In the genomic region with DNA sequence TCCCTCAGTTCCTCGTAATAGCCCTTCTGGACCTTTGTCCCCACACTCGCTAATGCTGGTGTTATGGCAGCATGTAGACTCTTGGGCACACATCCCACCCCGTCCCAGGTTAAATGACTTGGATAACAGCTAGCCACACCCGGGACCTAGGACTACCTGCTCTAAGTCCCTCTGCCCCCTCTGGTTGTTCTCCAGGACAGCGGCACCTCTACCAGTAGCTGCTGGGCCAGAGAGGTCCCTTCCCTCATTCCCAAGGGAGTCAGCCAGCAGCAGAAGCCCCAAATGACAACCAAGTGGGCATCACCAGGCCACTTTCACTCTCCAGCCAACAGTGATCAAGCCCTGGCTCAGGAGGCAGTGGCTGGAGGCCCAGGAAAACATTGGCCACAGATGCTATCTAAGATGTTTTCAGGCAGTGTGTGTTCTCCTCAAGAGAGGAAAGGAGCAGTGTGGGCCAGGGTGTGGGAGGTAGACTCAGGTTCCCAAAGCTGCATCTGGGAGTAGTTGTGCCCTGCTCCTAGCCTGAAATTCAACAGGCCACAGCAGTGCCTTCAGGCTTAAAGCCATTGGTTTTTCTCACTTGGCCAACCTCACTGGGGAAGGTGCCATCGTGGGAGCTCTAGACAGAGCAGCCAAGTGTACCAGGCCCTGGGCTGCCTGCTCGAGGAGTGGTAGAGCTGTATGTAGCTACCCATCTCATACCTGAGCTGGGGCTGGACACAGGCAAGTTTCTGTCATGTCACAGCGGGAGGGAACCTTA, we compare ENCODE assay signal across 9 mouse cellular contexts. TPM values are rescaled to one million over a fixed set of nuclear protein-coding genes. Genes with fewer than 3 reads are reported as not detected.
DNase-seq lines count a peak whose midpoint lies in the region; ATAC-seq and TF ChIP-seq lines count a peak whose summit lies in the region.
"Had no signal": no experiment of that assay in that cellular context is flagged by ENCODE, and none has a peak within 500 bp of the region (broad histone marks: within the 10 kb centered on the region; RNA-seq: fewer than 3 reads in every experiment).

No protein-coding gene starts in this region.

- TF ChIP-seq CTCF in gastrocnemius, adult 2 months (IDR thresholded peaks at IDR 0.05) = no peak
- TF ChIP-seq CTCF in lung, embryonic 14.5 days (IDR thresholded peaks at IDR 0.05; ENCODE audit: low read depth) = no peak

- no peak overlapping the region for H3K4me3 ChIP-seq in gastrocnemius, adult 2 months
- H3K4me3 ChIP-seq in lung, embryonic 14.5 days (ENCODE audit: low read depth, low read length) = no peak overlapping the region
- H3K4me3 ChIP-seq in limb, embryonic 14.5 days (replicated peaks; ENCODE audit: low read length) = no peak overlapping the region

- ATAC-seq in lung, embryonic 14.5 days (ENCODE audit: insufficient read depth) = no peak
- no peak for ATAC-seq in limb, embryonic 14.5 days (ENCODE audit: low FRiP score, low read depth)
- ATAC-seq: activated CD4-positive, CD25-positive, alpha-beta regulatory T cell, adult 4 months had no signal

- H3K27me3 ChIP-seq in lung, embryonic 14.5 days (ENCODE audit: insufficient read depth, low read length) = no peaks in the 10 kb centered on the region
- no peaks in the 10 kb centered on the region for H3K27me3 ChIP-seq in limb, embryonic 14.5 days (ENCODE audit: control insufficient read depth, insufficient read depth, low read length)

- H3K4me1 ChIP-seq in lung, embryonic 14.5 days (ENCODE audit: insufficient read depth) = peaks cover 46% of the 10 kb centered on the region
- peaks cover 75% of the 10 kb centered on the region for H3K4me1 ChIP-seq in limb, embryonic 14.5 days (ENCODE audit: control insufficient read depth, insufficient read depth, low read length)

- intact Hi-C loops in gastrocnemius, adult 2 months (cut with DNase I) = loop anchor here (5.0 kb wide), 1 partner anchor 41 kb away; no protein-coding TSS in a partner anchor
- intact Hi-C loops in gastrocnemius, postnatal 36 days (cut with DNase I) = loop anchor here (5.0 kb wide), 1 partner anchor 41 kb away; no protein-coding TSS in a partner anchor

- WGBS in lung, embryonic 14.5 days = 77% methylated on average over 8 of the region's 8 CpGs
- WGBS in limb, embryonic 14.5 days = 80% methylated on average over 8 of the region's 8 CpGs

- peaks cover 10% of the 10 kb centered on the region for H3K36me3 ChIP-seq in lung, embryonic 14.5 days (ENCODE audit: insufficient read depth)
- peaks cover 5% of the 10 kb centered on the region for H3K36me3 ChIP-seq in limb, embryonic 14.5 days (ENCODE audit: control insufficient read depth, insufficient read depth, low read length)

- H3K27ac ChIP-seq in gastrocnemius, adult 2 months = peak overlapping the region; percentile 90
- peak overlapping the region; percentile 97 for H3K27ac ChIP-seq in lung, embryonic 14.5 days (ENCODE audit: low read depth)
- H3K27ac ChIP-seq in limb, embryonic 14.5 days (replicated peaks; ENCODE audit: low read depth, low read length) = 0 out of 2 replicates have a peak overlapping the region, but pooled peaks have one; percentile 33

- no peaks in the 10 kb centered on the region for H3K9me3 ChIP-seq in lung, embryonic 14.5 days (ENCODE audit: low read depth, low read length)
- H3K9me3 ChIP-seq in limb, embryonic 14.5 days (ENCODE audit: control insufficient read depth, low read length) = no peaks in the 10 kb centered on the region

- no peak overlapping the region; the same call in 1 of the 2 replicates for H3K4me2 ChIP-seq in lung, embryonic 14.5 days
- no peak overlapping the region for H3K4me2 ChIP-seq in limb, embryonic 14.5 days (replicated peaks; ENCODE audit: low read depth, low read length, severe bottlenecking)

- no peak for TF ChIP-seq POLR2A in limb, embryonic 14.5 days (IDR thresholded peaks at IDR 0.05; ENCODE audit: borderline replicate concordance, extremely low read depth, insufficient read depth, insufficient read length)

- H3K9ac ChIP-seq in lung, embryonic 14.5 days = no peak overlapping the region
- no peak overlapping the region for H3K9ac ChIP-seq in limb, embryonic 14.5 days (ENCODE audit: low read depth, low read length, severe bottlenecking)

- peak; percentile 73 for DNase-seq in gastrocnemius, adult 2 months
- no peak for DNase-seq in gastrocnemius, postnatal 36 days
- DNase-seq in lung, embryonic 14.5 days = no peak
- no peak for DNase-seq in lung, postnatal 10 days
- peak; percentile 85 for DNase-seq in fibroblast of lung, adult 2 months (ENCODE audit: low read depth)
- no peak for DNase-seq in limb, embryonic 14.5 days (ENCODE audit: low spot score)
- no peak for DNase-seq in frontal cortex, postnatal 10 days (ENCODE audit: low spot score in 2 of 2)
- DNase-seq in layer of hippocampus, adult 8-10 months (ENCODE audit: low spot score in 2 of 2) = no peak

RNA-seq across cellular contexts. Expression of a gene that starts 2.9 kb away (rescaled TPM):
- total RNA-seq in gastrocnemius, adult 2 months (2021) = 100 to 1,000 TPM in 1 of 2 experiments, 10 to 100 TPM in 1; 85.5 to 125 TPM
- 100 to 1,000 TPM in 1 of 2 experiments, 10 to 100 TPM in 1; 78.8 to 106 TPM for total RNA-seq in gastrocnemius, postnatal 36 days (2021)
- 30.9 and 39.9 TPM in 2 replicates for polyA plus RNA-seq in lung, embryonic 14.5 days (2014; fragmentation: Nextera tagmentation; extraction: Ambion mirVana)
- polyA plus RNA-seq in limb, embryonic 14.5 days (2012; rRNA removed) = 78.7 and 115 TPM in 2 replicates
- polyA plus RNA-seq in limb, embryonic 14.5 days (2014; fragmentation: Nextera tagmentation; extraction: Ambion mirVana) = 19.1 and 28.0 TPM in 2 replicates
- 100 to 1,000 TPM; 209 to 246 (median 223) TPM for total RNA-seq in layer of hippocampus, adult 8-10 months (2022)

Comparison
In these comparisons a context has a peak if more than half of its experiments do, and no peak if none do; other contexts are left out.
1. DNase-seq: peak in gastrocnemius, adult 2 months (single experiment) and fibroblast of lung, adult 2 months (single experiment); none in gastrocnemius, postnatal 36 days (0 of 2), lung, embryonic 14.5 days (single experiment), lung, postnatal 10 days (single experiment), limb, embryonic 14.5 days (single experiment), frontal cortex, postnatal 10 days (0 of 2) and layer of hippocampus, adult 8-10 months (0 of 2).
2. H3K27ac ChIP-seq: peak in every context shown above with its lines; median percentile 97 in lung, embryonic 14.5 days; 90 in gastrocnemius, adult 2 months; 33 in limb, embryonic 14.5 days.